Mouse (Mus musculus) embryonic facial prominence, embryonic 13.5 days (tissue): ENCODE measurements around the gene Tnrc6c. TPM values are rescaled to one million over a fixed set of nuclear protein-coding genes. Genes with fewer than 3 reads are reported as not detected.
A peak's percentile ranks its signal among the peaks of the same experiment; 100 is the strongest.

Source experiments
- ATAC-seq: fragments of 200-750 bp; cut with Nextera tagmentation; 2 replicates; pipeline ENCODE4 v1.8.0; 2017; ENCODE audit warnings: low read depth; ENCODE audit not compliant: insufficient number of reproducible peaks, insufficient read depth, low FRiP score, low TSS enrichment
- H3K27ac ChIP-seq: fragments of 300-500 bp; sonication (generic); 2 replicates; pipeline ENCODE4 v1.5.1; 2015; ENCODE audit warnings: moderate library complexity, mild to moderate bottlenecking, inconsistent platforms
- H3K27me3 ChIP-seq: fragments of 300-500 bp; sonication (generic); 2 replicates; pipeline ENCODE4 v1.6.1; 2015; ENCODE audit warnings: mild to moderate bottlenecking, inconsistent platforms
- H3K36me3 ChIP-seq: fragments of 300-500 bp; sonication (generic); 2 replicates; pipeline ENCODE4 v1.6.1; 2015; ENCODE audit warnings: mild to moderate bottlenecking, inconsistent platforms
- H3K4me1 ChIP-seq: fragments of 300-500 bp; sonication (generic); 2 replicates; pipeline ENCODE4 v1.6.1; 2015; ENCODE audit warnings: inconsistent platforms
- H3K4me2 ChIP-seq: fragments of 300-500 bp; sonication (generic); 2 replicates; pipeline ENCODE4 v1.6.1; 2015; ENCODE audit warnings: moderate library complexity, mild to moderate bottlenecking, inconsistent platforms
- H3K4me3 ChIP-seq: fragments of 300-500 bp; sonication (generic); 2 replicates; pipeline ENCODE4 v1.5.1; 2015; ENCODE audit warnings: mild to moderate bottlenecking, inconsistent platforms
- H3K9ac ChIP-seq: fragments of 300-500 bp; sonication (generic); 2 replicates; pipeline ENCODE4 v1.6.1; 2015; ENCODE audit warnings: mild to moderate bottlenecking, inconsistent platforms
- H3K9me3 ChIP-seq: fragments of 300-500 bp; sonication (generic); 2 replicates; pipeline ENCODE4 v1.6.1; 2016; ENCODE audit warnings: inconsistent platforms
- WGBS: fragments of 180-500 bp; shearing (Covaris S2); methylation state at CpG from one replicate; pipeline ENCODE4 v1.1.7; 2015; ENCODE audit warnings: mixed read lengths; 5-methylcytosine and 5-hydroxymethylcytosine counted together
- polyA plus RNA-seq: library from polyadenylated mRNA; unstranded; fragments of >200 nt; fragmentation: Nextera tagmentation; extraction: Ambion mirVana; gene quantifications from 2 replicates; pipeline ENCODE4 v1.2.1, GENCODE M21; 2015

Tnrc6c gene
- polyA plus RNA-seq, 1 experiment from 2014 or later: 18.4 TPM

- H3K4me3 ChIP-seq: no peak overlapping the region
- H3K36me3 ChIP-seq: no peaks in the 10 kb centered on the region
- H3K27me3 ChIP-seq: no peaks in the 10 kb centered on the region
- H3K4me2 ChIP-seq: no peak overlapping the region
- WGBS: 55% methylated on average over 11 of the region's 11 CpGs
- ATAC-seq: no peak
- H3K9ac ChIP-seq: no peak overlapping the region
- H3K9me3 ChIP-seq: no peaks in the 10 kb centered on the region
- H3K27ac ChIP-seq: no peak overlapping the region
- peaks cover 19% of the 10 kb centered on the region for H3K4me1 ChIP-seq
These were observed 15.3 kb upstream of the Tnrc6c start for GRCm38 (mm10) chr11:117638809-117639208.

GRCm38 (mm10) chr11:117639331-117639970, 14.6 kb upstream of the Tnrc6c start:
- 80% methylated on average over 7 of the region's 7 CpGs for WGBS
- Histone ChIP-seq H3K4me1 (peaks cover 19% of the 10 kb centered on the region), H3K27me3 (no peaks in the 10 kb centered on the region), H3K27ac (no peak overlapping the region), H3K4me2 (no peak overlapping the region), H3K4me3 (no peak overlapping the region), H3K36me3 (no peaks in the 10 kb centered on the region), H3K9ac (no peak overlapping the region), H3K9me3 (no peaks in the 10 kb centered on the region)
- no peak for ATAC-seq

GRCm38 (mm10) chr11:117642181-117642580, 11.9 kb upstream of the Tnrc6c start:
- Histone ChIP-seq H3K9me3 (no peaks in the 10 kb centered on the region), H3K4me1 (peaks cover 9% of the 10 kb centered on the region; the same call in 1 of the 2 replicates), H3K36me3 (no peaks in the 10 kb centered on the region), H3K4me2 (no peak overlapping the region), H3K27ac (no peak overlapping the region), H3K4me3 (no peak overlapping the region), H3K27me3 (no peaks in the 10 kb centered on the region), H3K9ac (no peak overlapping the region)
- no peak for ATAC-seq
- whole genome bisulfite sequencing: 84% methylated on average over 2 of the region's 2 CpGs

- 67% methylated on average over 10 of the region's 10 CpGs for WGBS
- no peak overlapping the region for H3K27ac ChIP-seq
- no peak overlapping the region for H3K9ac ChIP-seq
- no peak for ATAC-seq
- no peaks in the 10 kb centered on the region for H3K27me3 ChIP-seq
- H3K9me3 ChIP-seq: no peaks in the 10 kb centered on the region
- H3K4me2 ChIP-seq: no peak overlapping the region
- H3K36me3 ChIP-seq: no peaks in the 10 kb centered on the region
- no peak overlapping the region for H3K4me3 ChIP-seq
- peaks cover 9% of the 10 kb centered on the region; the same call in 1 of the 2 replicates for H3K4me1 ChIP-seq
These were observed 10.8 kb upstream of the Tnrc6c start for GRCm38 (mm10) chr11:117643240-117643639.

GRCm38 (mm10) chr11:117646786-117647185, 7.3 kb upstream of the Tnrc6c start:
- no peak for ATAC-seq
- Histone ChIP-seq H3K4me3 (no peak overlapping the region), H3K9me3 (no peaks in the 10 kb centered on the region), H3K27ac (no peak overlapping the region; the same call in 1 of the 2 replicates), H3K4me1 (no peaks in the 10 kb centered on the region), H3K4me2 (no peak overlapping the region), H3K27me3 (no peaks in the 10 kb centered on the region), H3K9ac (no peak overlapping the region), H3K36me3 (no peaks in the 10 kb centered on the region)
- WGBS: 80% methylated on average over 4 of the region's 4 CpGs

GRCm38 (mm10) chr11:117648005-117648404, 6.1 kb upstream of the Tnrc6c start:
- no peak overlapping the region for H3K4me3 ChIP-seq
- ATAC-seq: no peak
- no peak overlapping the region for H3K9ac ChIP-seq
- no peaks in the 10 kb centered on the region for H3K9me3 ChIP-seq
- H3K27me3 ChIP-seq: no peaks in the 10 kb centered on the region
- H3K4me2 ChIP-seq: no peak overlapping the region
- no peak overlapping the region for H3K27ac ChIP-seq
- WGBS: 74% methylated on average over 6 of the region's 6 CpGs
- H3K4me1 ChIP-seq: peaks cover 3% of the 10 kb centered on the region
- no peaks in the 10 kb centered on the region for H3K36me3 ChIP-seq

DNA sequence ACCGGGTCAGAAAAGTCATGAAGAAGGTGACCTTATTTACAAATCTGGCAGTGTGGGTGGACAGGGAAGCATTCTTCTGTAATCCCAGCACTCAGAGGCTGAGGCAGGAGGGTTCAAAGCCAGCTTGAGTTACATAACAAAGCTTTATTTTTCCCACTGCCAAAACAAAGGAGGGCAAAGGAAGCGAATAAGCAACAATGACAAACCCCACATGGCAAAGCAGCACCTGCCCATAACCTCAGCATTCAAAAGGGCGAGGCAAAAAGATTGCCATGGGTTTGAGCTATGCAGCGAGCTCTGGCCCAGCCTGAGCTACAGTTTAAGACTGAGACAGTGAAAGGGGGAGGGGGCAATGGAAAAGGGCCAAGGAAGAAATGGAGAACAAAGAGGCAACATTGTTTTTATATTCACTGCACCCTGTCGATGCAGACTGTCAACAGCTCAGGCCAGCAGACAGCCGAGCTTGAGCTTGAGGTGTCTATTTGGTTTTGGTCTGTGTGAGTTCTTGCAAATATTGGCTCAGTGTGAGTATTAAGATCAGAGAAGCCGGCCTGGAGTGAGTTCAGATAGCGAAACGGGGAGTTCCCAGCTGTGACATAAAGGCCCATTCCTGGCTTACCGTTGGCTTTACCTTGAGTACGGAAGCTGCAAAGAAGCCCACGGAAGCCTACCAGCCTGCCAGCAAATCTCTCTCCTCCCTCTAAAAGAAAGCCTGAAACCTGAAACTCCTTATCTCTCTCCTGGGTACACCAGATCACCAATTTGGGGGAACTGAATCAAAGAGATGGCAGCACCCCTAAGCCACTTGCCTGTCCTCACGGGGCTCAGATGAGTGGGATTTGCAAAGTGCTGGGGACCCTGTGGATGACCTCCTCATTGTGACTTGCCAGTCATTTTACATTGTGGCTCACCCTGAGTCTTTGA, 3.1 kb upstream of the Tnrc6c start:
- Histone ChIP-seq H3K9ac (no peak overlapping the region), H3K4me2 (no peak overlapping the region)
- WGBS: 76% methylated on average over 13 of the region's 13 CpGs

GRCm38 (mm10) chr11:117652907-117653306, 1.2 kb upstream of the Tnrc6c start:
- H3K27ac ChIP-seq: peak overlapping the region; percentile 98; the same call in 1 of the 2 replicates

More for the DNA sequence above, 3.1 kb upstream of the Tnrc6c start:
- Histone ChIP-seq H3K9me3 (no peaks in the 10 kb centered on the region), H3K4me3 (no peak overlapping the region), H3K36me3 (no peaks in the 10 kb centered on the region), H3K4me1 (peaks cover 12% of the 10 kb centered on the region), H3K27ac (no peak overlapping the region), H3K27me3 (no peaks in the 10 kb centered on the region)
- no peak for ATAC-seq

DNA sequence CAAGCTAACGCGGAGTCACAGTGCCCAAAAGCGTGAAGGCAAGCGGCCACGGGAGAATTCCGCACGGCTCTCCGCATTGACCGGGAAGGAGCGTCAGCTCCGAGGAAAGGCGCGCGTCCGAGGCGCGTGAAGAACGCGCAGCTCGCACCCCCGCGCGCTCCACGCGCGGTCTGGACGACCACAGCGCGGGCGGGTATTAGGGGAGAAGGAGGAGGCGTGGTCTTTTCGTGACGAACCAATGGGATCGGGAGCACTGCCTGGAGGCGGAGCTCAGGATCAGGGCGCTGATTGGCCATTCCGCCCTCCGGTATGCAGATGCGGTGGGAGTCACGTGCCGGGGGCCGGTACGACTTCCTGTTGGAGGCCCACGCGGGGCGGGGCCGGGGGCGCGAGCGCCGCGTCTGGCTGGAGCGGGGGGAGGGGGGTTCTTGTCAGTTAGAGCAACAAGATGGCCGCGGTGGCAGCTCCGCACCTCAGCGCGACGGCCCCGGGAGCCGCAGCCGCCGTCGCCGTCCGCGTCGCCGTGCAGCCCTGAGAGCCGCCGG, 363 bp downstream of the Tnrc6c start:
- Histone ChIP-seq H3K4me3 (peak overlapping the region; percentile 95), H3K36me3 (no peaks in the 10 kb centered on the region), H3K9ac (peak overlapping the region; percentile 97), H3K27me3 (no peaks in the 10 kb centered on the region), H3K27ac (peak overlapping the region; percentile 98), H3K4me1 (peaks cover 39% of the 10 kb centered on the region), H3K4me2 (peak overlapping the region; percentile 87), H3K9me3 (no peaks in the 10 kb centered on the region)
- WGBS: under 1% methylated on average over 69 of the region's 71 CpGs
- ATAC-seq: peak; percentile 97

More at GRCm38 (mm10) chr11:117652907-117653306, 1.2 kb upstream of the Tnrc6c start:
- 72% methylated on average over 3 of the region's 3 CpGs for WGBS
- H3K4me2 ChIP-seq: peak overlapping the region; percentile 64
- H3K9ac ChIP-seq: peak overlapping the region; percentile 84
- peak overlapping the region; percentile 95 for H3K4me3 ChIP-seq
- no peaks in the 10 kb centered on the region for H3K36me3 ChIP-seq
- no peak for ATAC-seq
- no peaks in the 10 kb centered on the region for H3K9me3 ChIP-seq
- H3K27me3 ChIP-seq: no peaks in the 10 kb centered on the region
- H3K4me1 ChIP-seq: peaks cover 26% of the 10 kb centered on the region

GRCm38 (mm10) chr11:117654934-117655291, 824 bp downstream of the Tnrc6c start:
- H3K9ac ChIP-seq: peak overlapping the region; percentile 97
- H3K36me3 ChIP-seq: no peaks in the 10 kb centered on the region
- H3K4me3 ChIP-seq: peak overlapping the region; percentile 95
- ATAC-seq: peak; percentile 18
- H3K4me2 ChIP-seq: peak overlapping the region; percentile 87
- under 1% methylated on average over 40 of the region's 66 CpGs for WGBS
- no peaks in the 10 kb centered on the region for H3K27me3 ChIP-seq
- H3K27ac ChIP-seq: peak overlapping the region; percentile 98
- peaks cover 43% of the 10 kb centered on the region for H3K4me1 ChIP-seq
- no peaks in the 10 kb centered on the region for H3K9me3 ChIP-seq

DNA sequence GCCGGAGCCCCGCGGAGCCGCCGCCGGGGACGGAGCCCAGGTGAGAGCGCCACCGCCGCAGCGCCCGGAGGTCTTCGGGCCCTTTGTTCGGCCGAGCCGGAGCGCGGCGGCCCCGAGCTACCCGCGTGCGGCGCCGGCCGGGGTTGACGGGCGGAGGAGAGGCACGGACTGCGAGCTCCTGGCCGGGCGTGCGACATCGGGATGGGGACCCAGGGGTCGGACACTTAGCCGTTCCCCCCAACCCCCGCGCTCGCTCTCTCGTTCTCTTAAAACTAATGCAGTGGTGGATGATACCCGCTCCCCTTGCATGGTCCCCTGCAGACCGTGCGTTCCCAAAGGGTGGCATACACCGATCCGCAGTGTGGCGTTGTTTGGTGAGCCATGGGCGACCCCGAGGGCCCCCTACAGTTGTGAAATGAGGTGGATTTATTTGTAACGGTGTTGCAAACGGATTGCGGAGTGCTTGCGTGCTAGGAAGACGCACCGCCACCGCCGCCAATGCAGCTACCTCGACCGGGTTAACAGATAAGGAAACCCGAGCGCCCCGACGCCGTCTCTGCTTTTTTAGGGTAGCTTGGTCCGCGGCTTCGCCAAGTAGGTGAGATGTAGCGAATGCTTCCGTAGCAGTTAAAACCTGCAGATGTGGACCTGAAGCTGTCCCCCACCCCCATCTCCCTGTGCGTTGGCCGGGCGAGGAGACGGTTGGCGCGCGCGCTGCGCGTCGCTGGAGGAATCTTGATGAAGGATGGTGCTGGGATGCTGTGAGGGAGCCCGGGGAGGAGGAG, 1.4 kb downstream of the Tnrc6c start:
- Histone ChIP-seq H3K27me3 (no peaks in the 10 kb centered on the region), H3K4me3 (peak overlapping the region; percentile 95), H3K4me1 (peaks cover 47% of the 10 kb centered on the region), H3K27ac (peak overlapping the region; percentile 98), H3K4me2 (peak overlapping the region; percentile 87), H3K9ac (peak overlapping the region; percentile 97), H3K9me3 (no peaks in the 10 kb centered on the region), H3K36me3 (no peaks in the 10 kb centered on the region)
- under 1% methylated on average over 80 of the region's 80 CpGs for WGBS
- no peak for ATAC-seq
